Mouse (Mus musculus) layer of hippocampus, adult 9-10 months (tissue): ENCODE data around the gene Zdhhc4.

Source experiments
- DNase-seq: peaks from one replicate; pipeline ENCODE4 v3.0.0; 2022; ENCODE audit warnings: low spot score

The Zdhhc4 gene

DNA sequence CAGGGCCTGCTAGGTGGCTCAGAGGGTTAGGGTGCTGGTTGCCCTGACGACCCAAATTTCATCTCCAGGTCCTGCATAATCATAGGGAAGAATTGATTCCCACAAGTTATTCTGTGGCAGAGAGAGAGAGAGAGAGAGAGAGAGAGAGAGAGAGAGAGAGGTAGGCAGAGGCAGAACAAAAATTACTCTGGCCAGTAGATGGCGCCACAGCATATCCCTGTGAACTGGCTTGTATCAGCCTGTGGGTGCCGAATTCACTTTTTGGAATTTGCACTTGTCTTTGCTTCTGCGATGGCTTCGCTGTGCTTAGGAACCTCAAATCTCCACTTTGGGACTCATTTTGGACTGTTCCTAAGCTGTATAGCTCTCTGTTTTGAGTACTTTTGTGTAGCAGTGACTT is 4.8 kb upstream of the Zdhhc4 start:
- peak; percentile 87 for DNase-seq

DNA sequence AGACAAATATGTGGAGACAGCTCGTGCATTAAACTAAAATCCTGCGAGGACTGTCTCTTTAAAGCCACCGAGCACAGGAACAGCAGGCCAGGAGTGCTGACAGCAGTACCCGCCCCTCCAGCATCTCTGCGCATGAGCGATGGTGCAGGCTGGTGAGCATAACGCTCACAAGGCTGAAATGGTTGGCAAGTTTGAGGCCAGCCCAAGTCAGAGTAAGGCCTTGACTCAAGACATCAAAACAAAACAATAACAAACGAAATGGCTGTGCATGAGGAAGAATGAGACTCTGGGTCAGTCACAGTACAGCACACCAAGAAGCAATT is 11.8 kb downstream of the Zdhhc4 start:
- no peak for DNase-seq

DNA sequence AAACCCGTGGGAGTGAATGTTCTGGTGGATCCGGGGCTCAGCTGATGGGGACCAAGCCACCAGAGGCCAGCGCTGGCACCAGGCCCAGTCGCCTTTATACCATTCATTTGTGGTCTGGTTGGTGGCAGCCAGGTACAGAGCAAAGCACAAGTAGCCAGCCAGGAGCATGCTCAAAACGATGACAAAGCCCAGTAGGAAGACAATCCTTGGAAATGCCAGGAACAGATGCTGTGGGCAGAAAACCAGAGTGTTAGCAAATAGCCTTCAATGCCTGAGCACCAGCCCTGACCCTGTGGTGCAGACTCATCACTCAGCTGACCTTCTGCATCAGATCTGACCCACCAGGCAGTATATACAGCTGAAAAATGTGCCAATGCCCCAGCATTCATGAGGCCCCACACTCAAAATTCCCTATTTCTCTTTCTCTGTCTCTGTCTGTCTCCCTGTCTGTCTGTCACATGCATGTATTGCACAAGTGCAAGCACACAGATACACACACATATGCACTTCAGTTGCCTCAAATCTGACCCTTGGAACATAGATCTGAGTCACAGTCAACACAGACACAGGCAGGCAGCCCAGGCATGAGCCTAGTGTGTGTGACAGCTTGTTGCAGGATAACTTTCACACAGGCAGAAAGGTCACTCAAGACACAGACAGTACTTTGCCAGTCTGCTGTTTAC is 12.3 kb downstream of the Zdhhc4 start:
- no peak for DNase-seq

DNA sequence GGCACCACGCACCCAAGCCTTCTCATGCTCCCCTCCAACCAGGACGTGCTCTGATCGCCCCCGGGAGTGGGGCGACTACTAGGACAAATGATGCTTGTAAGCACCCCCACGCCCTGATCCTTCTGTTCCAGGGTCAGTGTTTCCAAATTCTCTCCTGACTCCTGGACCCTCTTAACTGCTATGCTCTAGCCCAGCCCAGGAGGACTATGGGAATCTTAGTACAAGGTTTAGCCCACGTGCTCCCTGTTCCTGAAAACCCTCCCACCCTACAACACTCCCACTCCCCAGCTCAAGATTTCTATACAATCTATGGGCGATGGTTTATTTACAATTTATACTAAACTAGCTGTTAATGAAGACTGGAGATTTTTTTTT is 13.6 kb downstream of the Zdhhc4 start:
- DNase-seq, result no peak

DNA sequence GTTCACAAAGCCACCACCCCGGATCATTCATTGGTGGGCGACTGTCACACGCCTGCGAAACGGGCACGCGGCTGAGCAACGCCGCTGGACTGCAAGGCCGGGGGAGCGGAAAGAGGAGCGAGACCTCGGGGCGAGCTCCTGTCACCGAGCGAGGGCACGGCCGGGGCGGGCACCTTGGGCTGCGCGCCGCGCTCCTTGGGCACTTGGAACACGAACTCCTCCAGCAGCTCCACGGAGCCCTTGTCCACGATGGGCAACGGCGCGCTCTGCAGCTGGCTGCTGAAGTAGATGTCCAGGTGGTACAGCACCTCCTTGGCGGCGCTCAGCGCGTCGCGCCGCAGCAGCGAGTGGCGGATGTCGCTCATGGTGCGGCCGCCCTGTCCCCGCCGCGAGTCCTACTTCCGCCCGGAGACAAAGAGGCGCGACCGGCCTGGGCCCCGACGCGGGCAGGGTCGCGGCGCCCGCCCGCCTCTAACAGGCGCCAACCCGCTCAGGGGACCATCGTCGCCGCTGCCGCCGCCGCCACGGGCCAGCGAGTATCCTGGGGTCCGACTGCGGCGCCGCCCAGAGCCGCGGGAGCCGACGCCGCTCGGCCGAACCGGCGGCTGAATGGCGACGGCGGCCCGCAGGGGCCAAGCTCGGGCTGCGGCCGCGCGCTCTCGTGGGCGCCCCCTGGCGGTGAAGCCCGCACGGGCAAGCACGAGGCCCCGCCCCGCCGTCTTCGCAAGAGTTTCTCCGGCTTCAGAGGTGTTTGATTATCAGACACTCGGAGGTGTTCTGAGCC is 14.1 kb downstream of the Zdhhc4 start, which contains the start of gene E130309D02Rik:
E130309D02Rik (minus strand) TSS at position 631 of the 784 bp plus-strand sequence.
- peak; percentile 53 for DNase-seq

DNA sequence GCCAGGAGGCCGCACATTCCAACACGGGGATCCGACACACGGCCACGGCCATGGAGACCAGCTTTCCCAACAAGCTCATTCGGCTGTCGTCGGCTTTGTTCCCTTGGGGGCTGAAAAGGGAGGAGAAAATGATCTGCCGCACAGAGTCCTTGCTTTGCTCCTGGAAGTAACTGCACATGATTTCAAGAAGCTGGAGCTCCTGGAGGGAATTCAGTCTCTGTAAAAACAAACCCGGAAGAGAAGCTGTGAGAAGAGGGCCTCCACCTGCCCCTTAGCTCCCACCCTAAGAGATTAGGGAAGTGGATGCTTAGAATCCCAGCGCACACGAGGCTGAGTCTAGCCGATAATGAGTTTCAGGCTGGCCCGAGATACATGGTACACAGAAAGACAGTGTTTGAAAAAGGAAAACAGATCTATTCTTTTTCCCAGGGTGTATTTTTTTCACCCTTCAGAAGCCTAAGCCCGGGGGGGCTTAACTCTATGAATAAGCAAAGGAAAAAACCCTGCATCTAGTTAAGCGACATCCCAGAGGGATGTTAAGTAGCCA is 14.8 kb downstream of the Zdhhc4 start:
- DNase-seq, result no peak

DNA sequence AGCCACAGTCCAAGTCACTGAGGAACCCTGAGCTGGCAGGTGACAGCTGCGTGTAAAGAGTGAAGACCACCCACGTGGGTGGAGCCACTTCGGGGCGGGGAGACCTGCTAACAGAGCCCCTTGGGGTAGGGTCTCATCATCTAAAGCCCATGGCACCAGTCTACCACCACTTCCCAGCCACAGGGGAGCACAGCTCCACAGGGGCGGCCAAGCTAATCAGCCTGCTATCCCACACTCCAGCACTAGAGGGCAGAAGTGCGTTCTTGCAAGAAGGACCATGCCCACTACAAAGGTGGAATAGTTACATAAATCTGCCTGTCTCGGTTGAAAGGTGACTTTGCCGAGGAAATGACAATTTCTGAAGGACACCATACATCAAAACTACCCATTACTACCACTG is 17.2 kb downstream of the Zdhhc4 start:
- no peak for DNase-seq

DNA sequence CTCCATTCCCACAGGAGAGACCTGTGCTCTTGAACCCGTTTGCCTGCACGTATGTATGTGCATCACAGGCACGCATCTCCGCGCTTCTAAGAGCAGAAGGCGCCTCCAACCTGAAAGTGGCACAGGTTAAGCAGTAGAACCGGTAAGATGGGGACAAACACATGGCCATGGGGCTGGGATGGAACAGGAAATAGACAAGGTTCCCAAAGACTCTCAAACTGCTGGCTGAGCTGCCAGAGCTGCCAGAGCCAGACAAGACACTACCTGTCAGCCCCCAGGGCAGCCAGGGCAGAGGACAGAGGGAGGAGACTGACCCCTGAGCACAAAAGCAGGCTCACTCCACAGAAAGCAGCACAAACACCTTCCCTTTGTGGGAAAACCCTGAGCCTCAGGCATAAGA is 19.1 kb downstream of the Zdhhc4 start:
- no peak for DNase-seq

DNA sequence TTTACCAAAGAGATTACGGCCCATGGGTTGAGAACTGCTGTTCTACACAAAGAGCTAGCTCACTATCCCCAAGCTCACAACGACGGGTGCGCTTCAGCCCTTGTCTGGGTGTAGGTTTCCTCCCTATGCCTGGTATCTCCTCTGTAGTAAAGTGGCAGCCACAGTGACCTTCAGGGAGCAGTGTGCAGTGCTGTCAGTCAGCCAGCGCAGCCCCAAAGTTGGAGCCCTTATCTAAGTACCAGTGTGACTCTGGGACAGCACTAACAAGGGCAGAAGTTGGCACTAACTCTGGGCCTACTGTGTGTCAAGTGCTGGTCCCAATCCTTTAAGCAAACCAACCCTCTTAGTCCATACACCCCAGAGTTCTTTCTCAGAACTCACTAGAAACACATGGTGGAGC is 20.2 kb downstream of the Zdhhc4 start:
- no peak for DNase-seq

DNA sequence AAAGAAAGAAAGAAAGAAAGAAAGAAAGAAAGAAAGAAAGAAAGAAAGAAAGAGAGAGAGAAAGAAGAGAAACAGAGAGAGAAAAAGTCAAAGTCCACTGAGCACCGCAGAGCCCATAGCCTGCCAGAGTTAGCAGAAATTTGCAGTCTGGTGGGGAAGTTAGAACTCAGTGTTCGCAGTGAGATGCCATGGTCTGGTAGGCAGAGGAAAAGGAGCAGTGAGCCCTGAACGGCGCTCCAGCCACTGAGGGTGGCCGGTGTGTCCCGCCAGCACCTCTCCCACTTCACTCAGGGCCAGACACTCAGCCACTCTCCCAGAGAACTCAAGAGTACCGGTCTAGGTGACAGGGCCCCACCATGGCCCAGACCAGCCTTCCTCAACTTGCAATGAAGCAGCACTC is 24.8 kb downstream of the Zdhhc4 start:
- no peak for DNase-seq

DNA sequence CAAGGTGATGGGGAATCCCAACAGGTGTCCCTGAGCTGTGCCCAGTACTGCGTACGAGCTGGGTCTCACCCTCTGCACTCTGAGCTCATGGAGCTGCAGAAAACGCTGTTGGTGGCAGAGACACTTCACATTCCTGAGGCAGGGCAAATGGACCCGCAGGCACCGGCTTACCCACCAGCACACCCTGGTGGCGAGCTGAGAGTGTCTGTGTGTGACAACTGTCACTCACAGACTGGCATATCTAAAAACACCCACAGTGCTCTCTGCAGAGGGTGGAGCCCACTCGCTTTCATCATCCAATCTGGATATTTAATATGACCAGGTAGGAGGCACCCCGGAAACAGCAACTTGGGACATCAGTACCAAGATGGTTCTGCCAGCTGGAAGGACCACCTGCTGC is 27.8 kb downstream of the Zdhhc4 start:
- no peak for DNase-seq

DNA sequence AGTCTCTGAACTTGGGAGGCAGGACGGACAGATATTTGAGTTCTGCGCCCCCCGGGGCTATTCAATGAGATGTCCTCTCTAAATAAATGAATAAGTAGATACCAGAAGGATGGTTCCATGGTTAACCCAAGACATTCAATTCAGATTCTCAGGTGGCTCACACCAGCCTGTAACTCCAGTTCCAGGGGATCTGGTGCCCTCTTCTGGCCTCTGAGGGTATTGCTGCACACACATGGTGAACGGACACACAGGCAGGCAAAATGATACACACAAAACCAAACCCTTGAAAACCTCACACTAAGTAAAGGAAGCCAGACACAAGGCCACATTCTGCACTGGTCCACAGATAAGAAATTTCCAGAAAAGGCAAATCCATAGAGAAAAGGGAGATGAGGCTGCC is 29.4 kb downstream of the Zdhhc4 start:
- DNase-seq, result no peak

DNA sequence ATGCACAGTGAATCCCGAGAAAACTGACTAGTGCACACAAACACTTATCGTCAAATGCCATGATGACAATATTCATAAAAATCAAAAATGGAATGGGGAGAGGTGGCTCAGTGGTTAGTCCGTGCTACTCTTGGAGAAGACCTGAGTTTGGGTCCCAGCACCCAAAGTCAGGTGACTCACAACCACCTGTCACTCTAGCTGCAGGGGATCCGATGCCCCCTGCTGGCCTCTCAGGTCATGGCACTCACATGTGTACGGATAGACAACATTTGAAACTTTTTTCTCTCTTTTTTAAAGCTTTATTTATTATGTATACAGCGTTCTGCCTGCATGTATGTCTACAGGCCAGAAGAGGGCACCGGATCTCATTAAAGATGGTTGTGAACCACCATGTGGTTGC is 30.7 kb downstream of the Zdhhc4 start:
- DNase-seq, result no peak

DNA sequence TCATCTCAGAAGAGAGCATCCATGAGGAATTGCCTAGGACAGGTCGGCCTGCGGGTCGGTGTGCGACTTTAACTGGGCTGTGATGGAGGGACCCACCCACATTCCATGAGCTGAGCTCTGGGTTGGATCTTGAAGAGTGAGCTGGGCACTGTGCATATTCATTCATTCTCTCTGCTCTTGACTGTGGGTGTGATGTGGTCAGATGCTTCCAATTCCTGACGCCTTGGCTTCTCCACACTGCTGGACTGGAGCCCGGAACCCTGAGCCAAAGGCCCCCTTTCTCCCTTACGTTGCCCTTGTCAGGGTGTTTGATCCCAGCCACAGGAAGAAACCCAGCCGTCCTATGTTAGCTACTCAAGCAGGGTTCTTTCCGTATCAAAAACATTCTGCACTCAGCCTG is 31.1 kb downstream of the Zdhhc4 start:
- no peak for DNase-seq

DNA sequence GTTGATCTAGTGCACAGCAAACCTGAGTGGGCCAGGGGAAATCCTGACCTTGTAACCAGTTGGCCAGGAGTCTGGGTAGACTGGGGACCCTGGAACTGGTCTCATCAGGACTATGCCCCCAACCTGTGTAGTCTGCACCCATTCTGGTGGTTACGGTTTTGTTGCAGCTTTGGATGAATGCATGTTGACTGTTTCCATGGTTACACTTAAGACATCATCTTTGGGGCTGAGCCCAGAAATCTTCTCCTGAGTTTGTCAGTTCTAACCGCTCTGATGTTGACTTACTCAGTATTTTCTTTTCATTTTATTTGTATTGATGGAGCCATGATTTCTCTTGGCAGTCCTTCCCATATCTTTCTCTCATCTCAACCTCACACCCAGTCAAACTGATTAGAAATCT is 33.7 kb downstream of the Zdhhc4 start:
- DNase-seq, result no peak

DNA sequence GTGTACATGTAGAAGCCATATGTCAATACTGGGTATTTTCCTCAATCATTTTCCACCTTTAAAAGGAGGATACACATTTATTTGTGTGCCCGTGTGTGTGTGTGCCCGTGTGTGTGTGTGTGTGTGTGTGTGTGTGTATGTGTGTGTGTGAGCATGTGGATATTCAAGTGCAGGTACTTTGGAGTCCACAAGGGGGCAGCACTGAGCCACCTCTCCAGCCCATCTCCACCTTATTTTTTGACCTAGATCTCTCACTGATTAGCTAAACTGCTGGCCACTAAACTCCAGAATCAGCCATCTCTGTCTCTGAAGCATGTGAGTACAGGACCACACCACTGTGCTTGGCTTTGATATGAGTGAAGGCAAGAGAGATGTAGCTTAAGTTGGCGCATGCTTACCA is 34.2 kb downstream of the Zdhhc4 start:
- no peak for DNase-seq

DNA sequence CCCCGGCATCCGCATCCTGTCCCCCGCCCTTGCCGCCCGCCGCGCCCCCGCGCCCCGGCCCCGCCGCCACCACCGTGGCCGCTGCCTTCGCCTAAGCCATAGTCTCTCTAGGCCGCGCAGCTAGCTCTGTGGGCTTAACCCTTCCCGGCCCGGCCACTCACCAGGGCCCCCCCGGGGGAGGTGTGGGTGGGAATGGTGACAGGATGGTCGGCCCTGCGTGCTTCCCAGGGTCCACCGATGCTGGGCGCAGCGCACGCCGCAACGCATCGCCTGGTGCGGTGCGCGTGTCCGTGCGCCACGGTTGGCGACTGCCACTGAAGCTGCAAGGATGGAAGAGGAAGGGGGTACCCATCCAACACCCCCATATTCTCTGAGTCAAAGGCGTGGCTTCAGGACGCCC is 35.7 kb downstream of the Zdhhc4 start, which contains the start of gene Zfp853:
Zfp853 (minus strand) TSS at position 220 of the 400 bp plus-strand sequence.
- DNase-seq, result no peak

DNA sequence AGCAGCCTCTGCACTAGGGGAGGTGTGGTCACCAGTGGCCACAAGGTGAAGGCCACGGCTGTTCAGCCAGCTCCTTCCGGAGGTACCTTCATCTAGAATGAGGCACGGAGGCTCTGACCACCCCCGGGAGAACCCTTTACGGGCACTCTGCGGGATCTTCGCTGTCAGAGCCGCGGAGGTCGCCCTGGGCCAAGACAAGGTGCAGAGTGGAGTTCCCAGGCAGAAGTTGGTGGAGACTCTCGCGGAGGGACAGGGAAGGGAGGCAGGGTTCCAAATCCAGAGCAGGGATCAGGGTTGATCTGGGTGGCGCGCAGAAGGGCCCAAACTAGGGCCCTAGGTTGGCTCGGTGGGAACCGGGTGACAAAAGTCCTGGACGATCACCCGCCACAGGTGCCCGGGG is 36.2 kb downstream of the Zdhhc4 start:
- no peak for DNase-seq

DNA sequence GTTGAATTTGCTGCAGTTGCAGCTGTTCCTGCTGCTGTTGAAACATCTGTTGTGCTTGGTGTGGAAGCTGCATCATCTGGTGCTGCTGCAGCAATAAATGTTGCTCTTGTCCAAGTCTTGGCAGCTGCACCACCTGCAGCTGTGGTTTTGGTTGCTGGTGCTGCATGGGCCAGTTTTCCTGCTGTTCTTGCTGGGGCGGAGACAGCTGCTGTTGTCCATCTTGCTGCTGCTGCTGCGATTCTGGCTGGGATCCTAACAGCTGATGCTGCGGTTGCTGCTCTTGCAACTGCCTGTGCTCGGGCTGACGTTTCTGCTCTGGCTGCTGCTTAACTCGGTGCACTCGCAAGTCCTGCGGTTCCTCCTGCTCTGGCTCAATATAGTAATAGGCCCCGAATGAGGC is 39.8 kb downstream of the Zdhhc4 start:
- no peak for DNase-seq

DNA sequence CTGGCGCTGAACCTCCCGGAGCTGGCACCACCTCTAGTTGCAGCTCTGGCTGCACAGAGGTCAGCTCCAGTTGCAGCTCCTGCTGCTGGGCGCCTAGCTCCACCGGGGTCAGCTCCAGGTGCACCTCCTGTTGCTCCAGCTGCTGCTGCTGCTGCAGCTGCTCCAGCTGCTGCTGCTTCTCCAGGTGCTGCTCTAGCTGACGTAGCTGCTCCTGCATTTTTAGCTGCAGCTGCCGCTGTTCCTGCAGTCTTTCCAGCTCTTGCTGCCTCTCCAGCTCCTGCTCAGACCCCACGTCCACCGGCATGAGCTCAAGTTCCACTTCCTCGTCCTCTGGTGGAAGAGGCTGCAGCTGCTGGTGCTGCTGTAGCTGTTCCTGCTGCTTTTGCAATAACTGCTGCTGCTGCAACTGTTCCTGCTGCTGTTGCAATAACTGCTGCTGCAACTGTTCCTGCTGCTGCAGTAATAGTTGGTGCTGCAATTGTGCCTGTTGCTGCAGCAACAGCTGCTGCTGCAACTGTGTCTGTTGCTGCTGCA is 40.6 kb downstream of the Zdhhc4 start:
- no peak for DNase-seq

DNA sequence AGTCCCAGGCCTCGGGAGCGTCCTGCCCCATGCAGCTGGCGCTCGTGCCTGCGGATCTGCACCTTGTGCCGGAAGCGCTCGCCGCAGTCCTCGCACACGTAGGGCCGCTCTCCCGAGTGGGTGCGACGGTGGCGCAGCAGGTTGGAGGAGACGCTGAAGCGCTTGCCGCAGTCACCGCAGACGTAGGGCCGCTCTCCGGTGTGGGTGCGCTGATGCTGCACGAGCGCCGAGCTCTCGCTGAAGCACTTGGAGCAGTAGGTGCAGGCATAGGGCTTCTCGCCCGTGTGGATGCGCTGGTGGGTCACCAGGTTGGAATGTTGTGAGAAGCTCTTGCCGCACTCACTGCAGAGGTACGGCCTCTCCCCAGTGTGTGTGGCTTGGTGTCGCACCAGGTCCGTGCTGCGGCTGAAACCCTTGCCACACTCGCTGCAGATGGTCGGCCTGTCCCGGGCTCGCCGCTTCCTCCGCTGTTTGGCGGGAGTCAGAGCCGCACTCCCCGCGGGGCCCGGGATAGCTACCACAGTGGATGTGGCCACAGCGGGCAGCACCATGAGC is 41.2 kb downstream of the Zdhhc4 start:
- DNase-seq, result no peak

DNA sequence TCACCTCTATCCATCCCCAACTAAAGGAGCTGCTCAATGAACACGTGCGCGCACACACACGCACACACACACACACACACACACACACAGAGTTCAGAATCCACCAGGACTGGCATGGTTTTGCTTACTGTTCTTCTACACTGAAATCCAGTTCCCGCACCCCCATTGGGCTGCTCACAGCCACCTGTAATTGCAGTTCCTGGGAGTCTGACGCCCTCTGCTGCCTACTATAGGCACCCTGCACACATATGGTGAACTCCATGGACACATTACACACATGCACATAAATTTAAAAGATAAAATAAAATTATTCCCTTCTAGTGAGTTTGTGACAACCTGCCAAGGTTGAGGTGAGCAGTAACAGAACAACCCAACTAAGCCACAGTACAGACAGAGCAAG is 44.3 kb downstream of the Zdhhc4 start:
- no peak for DNase-seq

DNA sequence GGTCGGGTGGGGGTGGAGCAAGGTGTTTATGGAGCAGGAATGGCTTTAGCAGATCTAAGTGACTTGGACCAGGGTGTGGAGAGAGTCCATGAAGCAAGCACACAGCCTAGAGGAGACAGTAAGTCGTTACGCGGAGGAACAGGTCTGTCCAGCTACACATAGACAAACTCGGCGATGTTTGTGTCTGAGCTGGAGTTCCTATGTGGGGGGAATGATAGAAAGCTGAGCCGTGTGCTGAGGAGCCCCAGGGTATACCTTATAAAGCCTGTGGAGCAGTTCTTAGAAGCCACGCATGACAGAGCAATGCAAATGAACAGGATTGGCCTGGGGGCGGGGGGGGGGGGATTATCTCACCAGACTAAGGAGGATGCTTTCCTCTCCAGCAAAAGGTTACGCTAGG is 49.8 kb downstream of the Zdhhc4 start:
- no peak for DNase-seq
